Mouse (Mus musculus) layer of hippocampus, postnatal 10 days (tissue): ENCODE data around the gene H2afb1. TPM values are rescaled to one million over a fixed set of nuclear protein-coding genes. Genes with fewer than 3 reads are reported as not detected.
"Not testable (repeated sequence)": the region's sequence is repeated elsewhere in the genome, so short reads cannot be mapped to it uniquely, and the experiment has no call there.

Experiments
- DNase-seq, 2 experiments: peaks; one replicate each; pipeline ENCODE4 v3.0.0; 2021; ENCODE audit warnings: low spot score in 2 of 2
- long read RNA-seq: library from polyadenylated mRNA; stranded (forward); transcript quantifications from one replicate; pipeline ENCODE4 v2.0.0, GENCODE M21; 2023
- total RNA-seq, 2 experiments: library from RNA; stranded (reverse); gene quantifications; 2 replicates each; pipeline ENCODE4 v1.2.3; 2021

H2afb1 gene
- not detected for total RNA-seq
- long read RNA-seq: 0 reads

GRCm38 (mm10) chrX:117014457-117014856 lies at the start of gene H2afb1:
Gene H2afb1, plus strand, starts transcription at chrX:117014757.
- not testable (repeated sequence) for DNase-seq

GRCm38 (mm10) chrX:117036085-117036484 lies 21.5 kb downstream of the H2afb1 start:
- no peak for DNase-seq
